Mouse (Mus musculus): Measurements from ENCODE around the gene Cfap61.
A peak's percentile ranks its signal among the peaks of the same experiment; 100 is the strongest.

Cfap61 gene

DNA sequence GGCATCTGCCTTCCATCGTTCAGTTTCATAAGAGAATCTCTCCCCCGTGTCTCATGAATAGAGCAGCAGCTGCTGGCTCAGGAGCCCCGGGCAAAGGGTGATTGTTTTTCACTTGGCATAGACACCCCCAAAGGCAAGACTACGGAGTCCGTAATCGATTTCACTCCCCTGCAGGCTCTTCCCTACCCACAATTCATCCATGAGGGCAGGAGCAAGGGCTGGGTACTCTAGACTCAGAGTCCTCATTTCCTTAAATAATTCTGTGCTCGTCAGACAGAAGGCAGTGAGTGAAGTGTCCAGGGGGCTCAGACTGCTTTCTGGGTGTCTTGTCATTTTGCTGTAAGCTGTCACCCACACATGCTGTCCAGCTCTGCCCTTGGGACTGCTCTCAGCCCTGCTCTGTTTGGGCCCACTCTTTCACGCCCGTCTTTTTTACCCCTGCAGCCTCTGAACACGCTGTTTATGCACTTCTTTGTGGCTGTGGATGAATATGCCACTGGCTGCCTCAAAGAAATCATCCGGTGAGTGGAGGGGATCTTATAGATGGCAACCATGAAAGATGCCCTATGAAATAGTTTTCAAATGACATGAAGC lies 15.0 kb downstream of the Cfap61 start:
- no peak for DNase-seq (ENCODE audit: low read depth, low spot score)

DNA sequence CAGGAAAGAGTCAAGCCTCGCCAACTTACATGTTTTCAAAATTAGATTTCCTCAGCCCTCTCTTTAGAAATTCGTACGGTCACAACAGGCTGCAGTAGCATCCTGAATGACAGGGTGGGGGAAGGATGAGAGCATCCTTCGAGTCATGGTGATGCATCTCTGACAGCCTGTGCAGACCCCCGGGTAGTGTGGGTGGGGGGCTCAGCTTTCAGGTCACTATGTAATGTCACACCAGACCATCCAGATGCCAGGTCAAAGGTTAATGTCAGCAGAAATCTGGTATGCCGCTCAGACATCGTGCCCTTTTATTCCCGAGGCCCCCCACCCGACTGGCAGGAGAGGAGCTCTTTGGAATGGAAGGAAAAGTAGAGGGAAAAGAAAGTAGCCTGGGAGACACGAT lies 15.7 kb downstream of the Cfap61 start:
- no peak for DNase-seq (ENCODE audit: low read depth, low spot score)

DNA sequence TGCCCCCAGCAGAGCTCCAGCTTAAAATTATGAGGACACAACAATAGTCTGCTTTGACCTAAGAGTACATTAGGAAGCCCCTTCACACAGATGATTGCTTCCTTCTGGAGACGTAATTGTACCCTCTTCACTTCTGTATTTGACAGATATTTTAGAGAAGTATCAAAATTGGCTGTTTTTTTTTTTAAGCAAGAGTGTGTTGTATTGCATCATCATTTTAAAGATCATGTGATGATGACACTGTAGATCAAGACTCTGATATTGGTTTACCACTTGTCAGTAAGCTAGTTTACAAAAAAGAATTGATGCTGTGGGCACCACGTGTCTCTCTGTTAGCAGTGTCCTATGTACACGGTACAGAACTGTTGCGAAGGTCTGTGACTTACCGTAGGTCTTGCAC lies 18.1 kb downstream of the Cfap61 start:
- DNase-seq (ENCODE audit: low read depth, low spot score), result no peak

DNA sequence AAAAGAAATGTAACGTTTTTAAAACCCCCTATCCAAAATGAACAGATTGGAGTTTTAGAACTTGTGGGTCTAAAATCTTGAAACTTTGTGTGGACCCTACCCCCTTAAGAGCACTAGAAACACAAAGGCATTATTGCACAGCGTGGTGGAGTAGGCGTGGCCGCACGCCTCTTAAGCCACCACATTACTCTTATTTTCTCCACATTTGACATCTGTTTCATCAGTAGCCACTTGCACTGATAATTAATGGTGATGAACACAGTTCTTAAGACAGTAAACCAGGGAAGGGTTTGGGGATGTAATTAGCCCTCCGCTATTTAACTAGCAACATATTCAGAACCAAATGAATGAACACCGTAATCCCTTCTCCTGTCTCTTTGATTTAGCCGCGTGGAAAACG lies 21.3 kb downstream of the Cfap61 start:
- no peak for DNase-seq (ENCODE audit: low read depth, low spot score)

DNA sequence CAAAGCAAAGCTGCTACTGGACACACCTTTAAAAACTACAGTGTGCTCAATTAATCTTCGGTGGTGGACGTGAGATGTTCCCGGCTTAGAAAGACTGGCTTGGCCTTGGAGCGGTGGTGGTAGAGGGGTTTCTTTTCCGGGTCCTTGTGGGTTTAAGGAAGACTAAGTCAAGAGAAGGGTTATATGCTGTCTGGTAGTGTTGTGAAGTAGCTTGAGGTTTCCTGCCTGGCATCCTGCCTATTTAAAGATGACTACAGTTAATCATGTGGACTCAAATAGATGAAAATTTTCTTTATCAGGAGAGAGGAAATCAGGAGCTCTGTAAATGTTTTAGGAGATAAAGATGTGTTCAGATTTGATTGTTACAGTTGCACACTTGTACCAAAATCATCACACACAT lies 21.7 kb downstream of the Cfap61 start:
- DNase-seq (ENCODE audit: low read depth, low spot score), result no peak

DNA sequence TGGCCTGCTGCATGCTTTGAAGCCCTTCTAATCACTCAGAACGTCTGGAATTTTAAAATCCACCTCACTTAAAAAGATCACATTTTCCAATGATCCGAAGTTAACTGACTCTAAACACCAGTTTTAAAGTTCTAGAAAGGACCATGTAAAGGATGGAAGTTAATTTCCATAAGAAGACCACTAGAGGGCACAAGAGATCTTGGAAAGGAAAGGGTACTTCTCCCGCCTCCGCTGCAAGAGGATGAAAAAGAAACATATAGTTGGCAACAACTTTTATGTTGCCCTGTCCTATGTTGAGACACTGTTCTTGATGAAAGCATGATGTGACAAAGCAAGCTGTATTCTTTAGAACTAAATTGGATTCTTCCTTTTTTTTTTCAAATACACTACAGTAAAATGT lies 22.9 kb downstream of the Cfap61 start:
- peak; percentile 32 for DNase-seq (ENCODE audit: low read depth, low spot score)

DNA sequence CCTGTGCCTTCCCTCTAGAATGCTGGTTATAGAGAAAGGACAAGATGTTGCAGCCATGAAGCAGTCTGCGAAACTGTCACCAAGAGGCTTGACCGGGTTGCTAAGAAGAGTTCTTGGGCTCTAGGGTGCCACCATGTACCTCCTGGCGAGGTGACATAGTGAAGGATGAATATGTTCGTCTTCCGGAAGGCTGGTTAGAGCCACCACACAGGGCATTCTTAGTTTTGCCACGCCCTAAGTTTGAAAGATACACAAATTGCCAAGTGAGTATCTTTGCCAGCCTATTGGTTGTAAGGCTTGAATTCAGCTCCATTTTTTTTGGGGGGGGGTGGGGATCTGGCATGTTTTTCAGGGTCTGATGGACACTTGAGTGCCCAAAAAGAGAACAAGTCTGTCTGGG lies 23.5 kb downstream of the Cfap61 start:
- no peak for DNase-seq (ENCODE audit: low read depth, low spot score)

DNA sequence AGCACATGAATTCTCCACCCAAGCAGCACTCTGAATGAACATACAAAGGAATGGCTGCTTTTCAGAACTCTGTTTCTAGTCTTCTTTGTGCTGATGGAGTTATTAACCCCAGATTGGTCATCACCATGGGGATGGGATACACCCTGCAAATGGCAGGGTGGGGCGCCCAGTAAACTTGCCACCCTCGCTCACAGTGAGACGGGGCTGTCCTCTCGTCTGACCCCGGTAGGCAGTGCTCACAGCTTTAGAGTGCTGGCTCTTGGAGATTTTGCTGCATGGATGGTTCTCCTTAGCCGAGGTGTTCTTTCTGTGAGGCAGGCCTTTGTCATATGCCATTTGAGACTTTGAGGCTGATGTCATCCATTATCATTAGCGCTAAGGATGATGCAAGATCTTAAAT lies 24.0 kb downstream of the Cfap61 start:
- DNase-seq (ENCODE audit: low read depth, low spot score), result no peak

DNA sequence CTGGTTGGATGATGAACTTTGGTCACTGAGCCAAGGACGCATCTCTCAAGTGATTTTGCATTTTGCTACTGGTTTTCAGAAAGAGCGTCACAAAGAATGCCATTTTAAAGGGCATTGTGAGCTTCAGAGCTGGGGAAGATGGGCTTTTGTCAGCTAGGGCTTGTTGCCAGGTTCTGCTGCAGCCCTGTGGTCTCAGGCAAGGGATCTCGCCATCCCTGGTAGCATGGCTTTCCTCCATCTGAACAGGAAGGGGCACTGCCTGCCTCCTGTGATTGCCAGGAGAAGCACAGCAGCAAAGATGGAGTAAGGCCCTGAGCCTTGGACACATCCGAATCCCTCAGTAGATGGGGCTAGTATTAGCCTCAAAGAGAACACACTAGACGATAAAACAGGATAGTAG lies 27.3 kb downstream of the Cfap61 start:
- DNase-seq (ENCODE audit: low read depth, low spot score), result no peak

DNA sequence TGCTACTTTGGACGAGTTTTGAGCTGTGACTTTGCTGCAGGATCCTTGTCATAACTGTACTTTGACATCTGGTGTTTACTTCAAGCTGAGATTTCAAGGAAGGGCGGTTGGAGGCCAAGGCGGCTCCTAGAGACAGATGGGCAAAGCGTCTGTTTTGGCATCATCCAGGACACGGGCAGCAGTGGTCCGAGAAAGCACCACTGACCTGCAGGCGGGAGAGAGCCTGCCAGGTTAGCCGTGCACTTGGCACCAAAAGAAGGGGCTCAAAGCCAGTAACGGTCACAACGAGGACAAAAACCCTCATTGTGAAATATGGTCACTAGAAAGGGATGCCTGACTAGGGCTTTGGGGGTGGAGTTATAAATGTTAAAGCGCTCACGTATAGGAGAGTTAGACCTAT lies 36.2 kb downstream of the Cfap61 start:
- DNase-seq (ENCODE audit: low read depth, low spot score), result no peak

DNA sequence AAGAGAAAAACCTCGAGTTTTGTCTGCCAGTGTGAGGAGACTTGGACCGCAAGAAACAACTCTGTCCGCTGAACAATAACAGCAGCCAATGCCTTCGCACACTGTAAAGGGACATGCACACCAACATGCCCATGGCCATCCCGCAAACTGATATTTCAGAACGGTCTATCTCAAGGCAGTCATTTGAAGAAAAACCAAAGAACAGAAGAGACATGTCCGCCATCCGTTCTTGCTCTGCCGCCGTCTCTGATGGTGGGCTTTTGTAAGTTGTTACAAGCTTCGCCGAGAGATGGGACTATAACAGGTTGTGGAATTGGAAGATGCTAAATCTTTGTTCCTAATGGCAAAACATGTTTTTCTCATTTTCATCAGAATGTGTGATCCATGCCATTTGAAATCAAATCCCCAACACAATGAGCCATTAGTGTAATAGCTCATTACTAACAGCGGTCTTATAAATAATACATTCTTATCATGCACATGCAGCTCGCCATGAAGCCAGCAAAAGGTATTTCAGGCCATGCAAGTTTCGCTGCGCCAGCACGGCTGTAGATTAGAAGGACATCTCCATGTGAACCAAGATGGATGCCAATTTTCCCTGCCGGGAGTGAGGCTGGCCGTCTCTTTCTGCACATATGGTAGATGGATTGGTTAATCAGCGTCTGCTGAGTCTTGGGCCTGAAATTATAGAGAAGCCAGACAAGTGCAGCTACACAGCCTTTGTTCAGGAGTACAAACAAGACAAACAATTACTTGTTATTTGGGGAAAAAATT lies 36.8 kb downstream of the Cfap61 start:
- no peak for DNase-seq (ENCODE audit: low read depth, low spot score)

DNA sequence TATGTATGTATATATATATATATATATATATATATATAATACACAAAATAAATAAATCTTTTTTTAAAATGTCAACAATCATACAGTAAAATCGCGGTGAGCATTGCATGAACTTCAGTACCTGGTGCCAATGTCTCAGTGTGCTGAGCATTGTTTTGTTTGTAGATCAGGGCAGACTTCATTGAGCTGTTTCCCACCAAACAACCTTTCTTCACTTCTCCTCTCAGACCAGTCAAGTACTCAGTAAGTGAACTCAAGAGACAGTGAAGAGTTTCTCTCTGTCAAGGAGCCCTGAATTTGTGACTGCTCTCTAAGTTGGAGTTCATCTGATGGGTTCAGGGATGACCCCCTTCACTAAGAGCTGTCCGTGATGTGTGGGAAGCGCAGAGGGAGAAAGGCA lies 38.0 kb downstream of the Cfap61 start:
- DNase-seq (ENCODE audit: low read depth, low spot score), result no peak

DNA sequence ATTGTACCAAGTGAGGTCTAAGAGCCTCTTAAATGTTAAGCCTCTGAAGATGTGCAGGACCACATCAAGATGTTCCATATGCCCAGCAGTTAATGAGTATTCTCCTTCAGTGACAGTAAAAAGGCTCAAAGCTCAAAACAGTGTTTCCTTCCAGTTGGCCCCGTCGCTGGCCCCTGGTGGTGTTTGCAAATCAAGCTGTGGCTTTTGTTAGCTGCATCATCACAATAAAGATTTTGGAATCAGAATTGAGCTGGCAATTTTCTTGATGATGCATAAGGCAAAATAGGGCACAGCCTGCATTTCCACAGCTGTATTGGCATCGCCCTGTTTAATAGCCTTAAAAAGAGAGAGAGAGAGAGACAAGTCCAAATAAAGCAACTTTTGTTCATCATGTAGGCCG lies 45.0 kb downstream of the Cfap61 start:
- no peak for DNase-seq (ENCODE audit: low read depth, low spot score)

DNA sequence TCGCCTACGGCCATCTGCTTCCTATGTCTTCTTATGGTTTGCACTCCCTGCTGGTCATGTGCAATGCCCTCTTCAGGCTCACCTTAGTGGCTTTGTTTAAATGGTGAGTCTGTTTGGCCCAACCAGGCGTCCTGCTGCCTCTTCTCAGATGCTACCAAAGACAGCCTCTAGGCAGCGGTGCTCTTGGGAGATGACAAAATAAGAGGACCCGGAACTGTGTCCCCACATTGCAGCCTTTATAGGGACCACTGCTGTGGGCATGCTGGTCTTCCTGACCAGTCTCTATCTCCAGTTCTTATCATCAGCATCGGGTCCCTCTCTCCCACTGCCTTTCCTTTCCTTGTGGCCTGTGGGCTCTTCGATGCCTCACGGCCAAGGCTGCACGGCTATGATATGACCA lies 46.3 kb downstream of the Cfap61 start:
- DNase-seq (ENCODE audit: low read depth, low spot score), result no peak

DNA sequence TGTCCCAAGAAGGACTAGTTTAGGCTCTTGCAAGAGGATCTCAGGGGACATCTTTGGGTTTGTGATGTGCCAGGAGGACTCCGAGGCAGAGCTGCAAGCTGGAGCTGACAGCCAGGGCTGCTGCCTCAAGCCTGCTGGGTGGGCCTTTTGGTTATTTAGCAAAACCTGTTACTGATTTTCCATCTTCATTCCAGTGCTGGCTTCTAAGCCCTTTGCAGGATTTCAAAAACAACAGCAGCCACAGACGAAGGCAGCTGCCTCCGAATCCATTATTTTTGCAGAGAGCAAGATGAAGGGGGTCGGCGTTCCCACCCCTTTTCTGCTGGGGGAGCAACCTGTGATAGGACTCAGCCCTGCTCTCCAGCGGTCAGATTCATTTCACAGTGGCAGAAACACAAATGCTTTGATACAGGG lies 47.1 kb downstream of the Cfap61 start:
- no peak for DNase-seq (ENCODE audit: low read depth, low spot score)

DNA sequence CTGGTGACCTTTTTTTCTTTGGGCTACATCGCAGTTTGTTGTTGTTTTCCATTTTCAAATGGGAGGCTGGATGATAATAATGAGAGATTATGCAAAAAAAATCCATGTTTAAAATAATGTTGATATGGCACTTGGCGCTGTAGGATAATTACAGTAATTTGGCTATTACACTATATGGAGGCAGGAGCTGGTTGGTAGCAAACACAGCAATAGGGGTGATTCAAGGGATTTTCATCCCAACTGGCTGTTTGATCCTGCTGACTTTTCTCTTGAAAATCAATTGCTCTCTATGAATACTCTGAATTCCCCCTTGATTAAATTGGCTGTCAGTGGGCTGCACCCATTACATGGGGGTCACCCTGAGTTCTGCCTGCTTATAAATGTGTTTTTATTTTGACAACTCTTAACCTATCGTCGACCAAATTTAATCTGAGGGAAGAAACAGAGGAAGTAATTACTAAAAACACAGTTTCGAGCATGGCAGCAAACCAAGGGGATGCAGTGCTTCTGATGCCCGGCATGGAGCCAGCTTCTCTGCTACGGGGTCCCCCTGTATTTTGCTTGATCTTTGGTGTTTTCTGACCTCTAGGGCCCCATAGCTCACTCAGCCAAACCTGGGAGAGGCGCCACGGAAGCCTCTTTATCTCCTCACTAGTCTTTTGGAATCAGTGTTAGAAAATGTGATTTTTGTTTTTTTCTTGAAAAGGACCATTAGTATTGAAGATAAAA lies 47.9 kb downstream of the Cfap61 start:
- DNase-seq (ENCODE audit: low read depth, low spot score), result no peak

DNA sequence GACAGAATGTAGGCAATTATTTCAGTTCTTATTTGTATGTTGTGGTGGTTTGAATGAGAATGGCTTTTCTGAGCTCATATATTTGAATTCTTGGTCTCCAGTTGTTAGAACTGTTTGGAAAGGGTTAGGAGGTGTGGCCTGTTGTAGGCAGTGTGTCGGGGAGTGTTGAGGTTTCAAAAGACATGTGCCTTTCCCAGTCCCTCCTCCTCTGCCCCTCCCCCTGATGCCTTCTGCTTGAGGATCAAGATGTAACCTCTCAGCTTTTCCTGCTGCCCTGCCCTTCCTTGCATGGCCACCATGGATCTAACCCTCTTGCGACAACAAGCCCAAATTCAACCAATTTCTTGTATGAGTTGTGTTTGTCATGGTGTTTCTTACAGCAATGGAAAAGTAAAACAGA lies 53.2 kb downstream of the Cfap61 start:
- no peak for DNase-seq (ENCODE audit: low read depth, low spot score)

DNA sequence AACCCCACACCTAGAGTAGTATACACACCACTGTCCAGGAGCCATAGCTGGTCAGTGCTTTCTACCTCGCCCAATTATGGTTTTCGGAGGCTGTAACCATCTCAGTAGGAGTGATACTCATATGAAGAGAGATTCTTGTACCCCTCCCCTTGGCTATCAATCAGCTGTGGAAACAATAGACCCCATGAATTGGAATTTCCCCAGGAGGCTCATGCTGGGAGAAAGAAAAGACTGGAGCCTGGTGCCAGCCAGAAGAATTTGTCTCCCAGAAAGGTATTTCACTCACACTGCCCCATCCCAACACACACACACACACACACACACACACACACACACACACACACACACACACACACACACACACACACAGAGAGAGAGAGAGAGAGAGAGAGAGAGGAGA lies 55.9 kb downstream of the Cfap61 start:
- DNase-seq (ENCODE audit: low read depth, low spot score), result no peak

DNA sequence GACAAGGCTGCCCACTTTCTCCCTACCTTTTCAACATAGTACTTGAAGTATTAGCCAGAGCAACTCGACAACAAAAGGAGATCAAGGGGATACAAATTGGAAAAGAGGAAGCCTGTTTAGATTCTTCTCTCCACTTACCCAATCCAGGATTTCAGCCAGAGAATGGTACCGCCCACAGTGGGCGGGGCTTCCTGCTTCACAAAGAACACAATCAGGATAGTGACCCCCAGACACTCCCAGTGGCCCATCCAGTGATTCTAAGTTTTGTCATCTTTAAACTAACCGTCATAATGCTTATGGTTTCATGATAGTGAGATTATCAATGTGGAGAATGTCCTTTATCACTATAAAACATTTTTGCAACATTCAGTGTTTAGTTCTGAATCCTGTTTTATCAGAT lies 61.9 kb downstream of the Cfap61 start:
- DNase-seq (ENCODE audit: low read depth, low spot score), result no peak

DNA sequence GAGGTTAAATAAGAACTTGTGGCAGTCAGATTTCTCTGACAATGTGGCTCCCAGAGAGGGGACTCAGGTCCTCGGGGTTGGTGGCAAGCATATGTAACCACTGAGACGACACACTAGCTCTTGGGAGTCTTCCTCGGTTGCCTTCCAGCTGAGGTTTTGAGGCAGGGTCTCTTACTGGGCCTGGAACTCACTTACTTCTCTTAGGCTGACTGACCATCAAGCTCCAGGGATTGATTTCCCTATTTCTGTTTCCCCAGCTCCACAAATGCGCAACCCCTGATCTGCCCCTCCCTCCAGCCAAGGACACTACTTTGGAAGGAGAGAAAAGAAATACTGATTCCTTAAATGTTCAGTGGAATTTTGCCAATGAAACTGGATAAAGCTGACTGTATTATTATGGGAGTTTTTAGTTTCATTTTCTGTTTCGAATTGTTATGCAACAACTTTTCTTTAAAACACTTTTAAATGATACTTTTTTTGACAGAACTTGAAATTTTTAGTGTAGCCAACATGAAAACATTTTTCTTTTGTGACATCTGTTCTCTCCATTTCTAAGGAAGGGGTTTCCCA lies 63.5 kb downstream of the Cfap61 start:
- DNase-seq (ENCODE audit: low read depth, low spot score), result no peak

DNA sequence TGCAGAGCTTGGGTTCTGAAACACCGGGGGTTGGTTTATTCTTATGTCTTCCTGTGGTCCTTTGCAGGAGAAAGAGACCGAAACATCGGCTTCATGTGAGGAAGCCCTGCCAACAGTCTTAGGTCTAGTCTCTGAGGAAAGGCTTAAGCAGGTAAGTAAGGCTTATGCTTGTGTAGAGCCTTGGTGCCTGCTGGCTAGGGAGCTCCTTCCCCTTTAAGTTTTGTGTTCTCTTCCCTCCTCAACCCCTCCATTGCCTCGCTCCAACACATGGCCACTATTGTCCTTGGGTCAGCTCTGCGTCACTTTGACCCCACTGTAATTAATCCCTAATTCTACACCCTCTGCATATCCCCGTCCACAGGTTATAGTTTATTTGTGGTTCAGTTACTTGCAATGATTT lies 74.2 kb downstream of the Cfap61 start:
- no peak for DNase-seq (ENCODE audit: low read depth, low spot score)

DNA sequence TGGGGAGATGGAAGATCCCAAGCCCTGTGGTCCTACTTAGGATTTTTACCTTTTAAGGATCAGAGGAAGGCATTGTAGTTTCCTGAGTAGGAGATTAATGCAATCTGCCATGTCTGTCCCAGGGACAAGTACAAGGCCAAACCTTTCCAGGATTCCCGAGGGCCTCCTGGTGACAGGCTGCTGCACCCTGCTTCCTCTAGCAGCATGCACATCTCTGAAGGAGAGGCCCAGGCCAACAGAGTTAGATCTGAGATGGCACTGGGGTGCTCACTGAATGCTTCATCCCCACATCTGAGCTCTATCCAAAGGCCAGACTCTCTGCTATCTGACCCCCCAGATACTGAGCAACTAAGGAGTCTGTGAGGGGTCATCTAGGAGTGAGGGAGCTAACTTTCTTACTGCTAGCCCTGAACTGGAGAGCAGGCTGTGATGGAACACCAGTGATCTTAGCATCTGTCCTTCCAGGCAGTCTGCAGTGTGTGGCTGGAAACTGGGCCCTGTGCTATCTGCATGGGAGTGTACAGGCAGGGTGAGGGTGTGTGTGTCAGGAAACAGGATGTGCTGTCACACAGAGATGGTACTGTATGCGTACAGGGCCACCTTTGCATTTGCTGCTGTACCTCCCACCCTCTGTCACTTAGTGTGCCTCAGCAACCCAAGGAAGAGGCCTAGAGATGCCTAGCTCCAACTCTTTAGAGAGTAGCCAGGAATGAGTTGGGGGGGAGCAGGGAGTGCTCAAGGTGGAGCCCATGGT lies 75.2 kb downstream of the Cfap61 start:
- DNase-seq (ENCODE audit: low read depth, low spot score), result no peak

Data from retina, adult 2 months (tissue).